Mouse (Mus musculus): ENCODE data around the gene E2f2.

Gene E2f2

GRCm38 (mm10) chr4:136144126-136144926 is 27.9 kb upstream of the E2f2 start:
- in situ Hi-C loops (cut with MboI; ENCODE audit: unreplicated experiment in 2 of 2) = no loop called here

- in situ Hi-C loops (cut with MboI; ENCODE audit: unreplicated experiment in 2 of 2) = loop anchor here (5.0 kb wide), 1 partner anchor 73 kb away; no protein-coding TSS in a partner anchor
Observed at GRCm38 (mm10) chr4:136144927-136145292, 27.3 kb upstream of the E2f2 start.

GRCm38 (mm10) chr4:136145362-136145885 is 26.8 kb upstream of the E2f2 start:
- in situ Hi-C loops (cut with MboI; ENCODE audit: unreplicated experiment in 2 of 2) = loop anchor here (5.0 kb wide), 1 partner anchor 73 kb away; no protein-coding TSS in a partner anchor

- in situ Hi-C loops (cut with MboI; ENCODE audit: unreplicated experiment in 2 of 2) = loop anchor here (5.0 kb wide), 1 partner anchor 74 kb away; no protein-coding TSS in a partner anchor
Observed at GRCm38 (mm10) chr4:136145991-136146711, 26.0 kb upstream of the E2f2 start.

GRCm38 (mm10) chr4:136146712-136147154 is 25.5 kb upstream of the E2f2 start:
- in situ Hi-C loops (cut with MboI; ENCODE audit: unreplicated experiment in 2 of 2) = loop anchor here (5.0 kb wide), 1 partner anchor 74 kb away; no protein-coding TSS in a partner anchor

GRCm38 (mm10) chr4:136147436-136148135 is 24.6 kb upstream of the E2f2 start:
- in situ Hi-C loops (cut with MboI; ENCODE audit: unreplicated experiment in 2 of 2) = loop anchor here (5.0 kb wide), 1 partner anchor 75 kb away; no protein-coding TSS in a partner anchor

GRCm38 (mm10) chr4:136148342-136149044 is 23.7 kb upstream of the E2f2 start:
- in situ Hi-C loops (cut with MboI; ENCODE audit: unreplicated experiment in 2 of 2) = loop anchor here (5.0 kb wide), 1 partner anchor 76 kb away; no protein-coding TSS in a partner anchor

GRCm38 (mm10) chr4:136149045-136149379 is 23.2 kb upstream of the E2f2 start:
- in situ Hi-C loops (cut with MboI; ENCODE audit: unreplicated experiment in 2 of 2) = loop anchor here (5.0 kb wide), 1 partner anchor 77 kb away; no protein-coding TSS in a partner anchor

- in situ Hi-C loops (cut with MboI; ENCODE audit: unreplicated experiment in 2 of 2) = loop anchor here (5.0 to 10.0 kb wide), 4 partner anchors 77 to 345 kb away; no protein-coding TSS in a partner anchor
Observed at GRCm38 (mm10) chr4:136149734-136150133, 22.5 kb upstream of the E2f2 start.

- in situ Hi-C loops (cut with MboI; ENCODE audit: unreplicated experiment in 2 of 2) = loop anchor here (10.0 kb wide), 3 partner anchors 196 to 346 kb away; no protein-coding TSS in a partner anchor
Observed at GRCm38 (mm10) chr4:136150596-136150995, 21.6 kb upstream of the E2f2 start.

- in situ Hi-C loops (cut with MboI; ENCODE audit: unreplicated experiment in 2 of 2) = loop anchor here (10.0 kb wide), 3 partner anchors 198 to 348 kb away; no protein-coding TSS in a partner anchor
Observed at GRCm38 (mm10) chr4:136152821-136153220, 19.4 kb upstream of the E2f2 start.

- in situ Hi-C loops (cut with MboI; ENCODE audit: unreplicated experiment in 2 of 2) = loop anchor here (10.0 kb wide), 3 partner anchors 200 to 350 kb away; no protein-coding TSS in a partner anchor
Observed at GRCm38 (mm10) chr4:136154462-136154861, 17.7 kb upstream of the E2f2 start.

GRCm38 (mm10) chr4:136158498-136158897 is 13.7 kb upstream of the E2f2 start:
- in situ Hi-C loops (cut with MboI; ENCODE audit: unreplicated experiment in 2 of 2) = loop anchor here (10.0 kb wide), 3 partner anchors 204 to 354 kb away; no protein-coding TSS in a partner anchor

GRCm38 (mm10) chr4:136159802-136160397 is 12.3 kb upstream of the E2f2 start:
- in situ Hi-C loops (cut with MboI; ENCODE audit: unreplicated experiment in 2 of 2) = loop anchor here (5.0 to 10.0 kb wide), 5 partner anchors 37 to 355 kb away; no protein-coding TSS in a partner anchor

- in situ Hi-C loops (cut with MboI; ENCODE audit: unreplicated experiment in 2 of 2) = loop anchor here (5.0 kb wide), 2 partner anchors 34 to 211 kb away; no protein-coding TSS in a partner anchor
Observed at GRCm38 (mm10) chr4:136163448-136163847, 8.7 kb upstream of the E2f2 start.

GRCm38 (mm10) chr4:136164981-136165380 is 7.2 kb upstream of the E2f2 start:
- in situ Hi-C loops (cut with MboI; ENCODE audit: unreplicated experiment in 2 of 2) = loop anchor here (5.0 kb wide), 2 partner anchors 32 to 213 kb away; no protein-coding TSS in a partner anchor

GRCm38 (mm10) chr4:136167701-136168100 is 4.5 kb upstream of the E2f2 start:
- in situ Hi-C loops (cut with MboI; ENCODE audit: unreplicated experiment in 2 of 2) = no loop called here

- in situ Hi-C loops (cut with MboI; ENCODE audit: unreplicated experiment in 2 of 2) = no loop called here
Observed at GRCm38 (mm10) chr4:136170401-136170800, 1.8 kb upstream of the E2f2 start.

GRCm38 (mm10) chr4:136171455-136171854 is 739 bp upstream of the E2f2 start:
- in situ Hi-C loops (cut with MboI; ENCODE audit: unreplicated experiment in 2 of 2) = no loop called here

All from v-Abl transformed pro-B cells (cell line).